Mouse (Mus musculus) MN1 (cell line): ENCODE results near the gene Gtpbp8.
A peak's percentile ranks its signal among the peaks of the same experiment; 100 is the strongest.

ENCODE experiments used
- DNase-seq: peaks from one replicate; pipeline ENCODE4 v3.0.0-alpha.2; 2016; ENCODE audit warnings: low spot score

Gene Gtpbp8

GRCm38 (mm10) chr16:44725286-44726223, 20.6 kb downstream of the Gtpbp8 start:
- peak; percentile 80 for DNase-seq

GRCm38 (mm10) chr16:44724847-44725246, 21.3 kb downstream of the Gtpbp8 start:
- DNase-seq = peak; percentile 84

- peak; percentile 89 for DNase-seq
Observed at GRCm38 (mm10) chr16:44724083-44724787, 21.9 kb downstream of the Gtpbp8 start, which contains the start of gene Nepro. TSS of gene Nepro (plus strand) at chr16:44724301.

- DNase-seq = no peak
Observed at GRCm38 (mm10) chr16:44722666-44723065, 23.5 kb downstream of the Gtpbp8 start.

GRCm38 (mm10) chr16:44720518-44720917, 25.6 kb downstream of the Gtpbp8 start:
- DNase-seq = no peak

- DNase-seq = no peak
Observed at GRCm38 (mm10) chr16:44719349-44719748, 26.8 kb downstream of the Gtpbp8 start.

GRCm38 (mm10) chr16:44717838-44718237, 28.3 kb downstream of the Gtpbp8 start:
- DNase-seq = no peak

- no peak for DNase-seq
Observed at GRCm38 (mm10) chr16:44717141-44717634, 29.0 kb downstream of the Gtpbp8 start.

- DNase-seq = no peak
Observed at GRCm38 (mm10) chr16:44716305-44717140, 29.6 kb downstream of the Gtpbp8 start.

- DNase-seq = no peak
Observed at GRCm38 (mm10) chr16:44703458-44703857, 42.7 kb downstream of the Gtpbp8 start.

- no peak for DNase-seq
Observed at GRCm38 (mm10) chr16:44702272-44702671, 43.9 kb downstream of the Gtpbp8 start.

- no peak for DNase-seq
Observed at GRCm38 (mm10) chr16:44701155-44701554, 45.0 kb downstream of the Gtpbp8 start.

- DNase-seq = no peak
Observed at GRCm38 (mm10) chr16:44697473-44698205, 48.5 kb downstream of the Gtpbp8 start.

- no peak for DNase-seq
Observed at GRCm38 (mm10) chr16:44695859-44696620, 50.1 kb downstream of the Gtpbp8 start.

GRCm38 (mm10) chr16:44695214-44695858, 50.8 kb downstream of the Gtpbp8 start:
- DNase-seq = no peak

- DNase-seq = no peak
Observed at GRCm38 (mm10) chr16:44693695-44694094, 52.5 kb downstream of the Gtpbp8 start.

GRCm38 (mm10) chr16:44692541-44692940, 53.6 kb downstream of the Gtpbp8 start:
- DNase-seq = no peak

GRCm38 (mm10) chr16:44691561-44692141, 54.5 kb downstream of the Gtpbp8 start:
- DNase-seq = peak; percentile 7

GRCm38 (mm10) chr16:44691066-44691465, 55.1 kb downstream of the Gtpbp8 start:
- DNase-seq = no peak
